Mouse (Mus musculus) liver, embryonic 12.5 days (tissue): Measurements from ENCODE around the gene Heatr3. TPM values are rescaled to one million over a fixed set of nuclear protein-coding genes. Genes with fewer than 3 reads are reported as not detected.

Experiments
- microRNA-seq: library from miRNA; unstranded; fragments of <30 nt; microRNA quantifications from one replicate; pipeline ENCODE4, GENCODE M21; 2017
- polyA plus RNA-seq: library from polyadenylated mRNA; unstranded; fragments of >200 nt; fragmentation: Nextera tagmentation; extraction: Ambion mirVana; gene quantifications from 2 replicates; pipeline ENCODE4 v1.2.1, GENCODE M21; 2016

Gene Heatr3
- polyA plus RNA-seq, 1 experiment from 2014 or later = 49.7 TPM

Small RNA genes within 50 kb of the gene (microRNA-seq; reads per million reads assigned to microRNA genes)
- 2.8 reads per million for gene Mir7071

Other genes with a start within 250 kb of the Heatr3 start
- 2.1 and 2.5 TPM in 2 replicates for gene Zfp423, start 178.3 kb upstream of the Heatr3 start, polyA plus RNA-seq
- 28.5 and 30.0 TPM in 2 replicates for gene Cnep1r1, start 19.1 kb upstream of the Heatr3 start, polyA plus RNA-seq
- gene Tent4b, start 61.4 kb downstream of the Heatr3 start, polyA plus RNA-seq = 8.7 TPM in 2 replicates
- 38.0 and 41.6 TPM in 2 replicates for gene Adcy7, start 134.5 kb downstream of the Heatr3 start, polyA plus RNA-seq
- gene Brd7, start 224.3 kb downstream of the Heatr3 start, polyA plus RNA-seq = 61.3 and 64.7 TPM in 2 replicates